ENCODE assay signal across 8 mouse cellular contexts in the genomic region with DNA sequence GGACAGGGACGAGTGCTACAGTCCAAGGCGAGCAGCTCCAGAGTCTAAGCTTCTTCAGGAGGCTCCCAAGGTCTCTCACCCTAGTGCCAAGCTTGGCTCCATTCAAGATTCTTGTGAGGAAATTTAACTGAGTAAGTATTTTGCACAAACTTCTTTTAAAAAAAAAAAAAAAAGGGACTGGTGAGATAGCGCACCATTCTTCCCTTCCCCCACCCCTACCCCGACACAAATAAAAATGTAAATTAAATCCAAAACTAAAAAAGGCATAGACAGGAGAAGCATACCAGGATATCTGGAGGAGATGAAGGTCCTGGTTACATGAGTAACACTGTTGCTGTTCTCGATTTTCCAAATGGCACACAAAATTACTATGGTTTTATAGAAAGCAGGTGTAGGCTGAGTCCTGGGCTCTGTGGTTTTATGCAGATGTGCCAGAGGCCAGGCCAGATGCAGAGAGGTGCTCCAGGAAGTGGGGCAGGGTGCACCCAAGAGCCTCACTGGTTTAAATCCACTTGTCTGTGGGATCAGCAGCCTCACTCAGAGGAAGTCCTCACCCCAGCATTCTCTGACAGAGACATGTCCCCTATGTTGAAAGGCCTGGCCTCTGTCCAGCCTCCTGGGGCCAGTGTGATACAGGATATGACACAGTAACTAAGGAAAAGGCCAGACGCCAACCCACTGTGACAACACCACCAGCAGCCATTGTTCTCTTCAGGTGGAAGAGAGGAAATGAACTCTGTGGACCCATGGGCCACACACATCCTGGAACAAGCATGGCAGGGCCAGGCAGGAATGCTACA. TPM values are rescaled to one million over a fixed set of nuclear protein-coding genes. Genes with fewer than 3 reads are reported as not detected.
A peak's percentile ranks its signal among the peaks of the same experiment; 100 is the strongest.
DNase-seq lines count a peak whose midpoint lies in the region; ATAC-seq and TF ChIP-seq lines count a peak whose summit lies in the region.

No protein-coding gene starts in this region.

- WGBS in intestine, postnatal 0 days = 42% methylated on average over 6 of the region's 6 CpGs
- 73% methylated on average over 6 of the region's 6 CpGs for WGBS in stomach, embryonic 14.5 days

- H3K27ac ChIP-seq in intestine, postnatal 0 days (ENCODE audit: low read depth, low read length) = peak overlapping the region; percentile 69
- H3K27ac ChIP-seq in stomach, embryonic 14.5 days (ENCODE audit: low read length) = peak overlapping the region; percentile 72; the same call in 1 of the 2 replicates

- peaks cover 28% of the 10 kb centered on the region for H3K4me1 ChIP-seq in intestine, postnatal 0 days (replicated peaks; ENCODE audit: control insufficient read depth, insufficient read depth, low read length)
- peaks cover 25% of the 10 kb centered on the region; the same call in 1 of the 2 replicates for H3K4me1 ChIP-seq in stomach, embryonic 14.5 days (ENCODE audit: control insufficient read depth, insufficient read depth, low read length)

- in situ Hi-C loops in Patski (cut with MboI; ENCODE audit: low pct_unique_long_range_greater_than_20kb) = no loop called here

- no peaks in the 10 kb centered on the region; the same call in 1 of the 2 replicates for H3K36me3 ChIP-seq in intestine, postnatal 0 days (ENCODE audit: control insufficient read depth, insufficient read depth)
- no peaks in the 10 kb centered on the region for H3K36me3 ChIP-seq in stomach, embryonic 14.5 days (ENCODE audit: control insufficient read depth, insufficient read depth, low read length)

- peak; percentile 6 for ATAC-seq in Patski
- no peak for ATAC-seq in intestine, postnatal 0 days
- no peak for ATAC-seq in stomach, embryonic 14.5 days (ENCODE audit: insufficient number of reproducible peaks, insufficient read depth, low FRiP score, low read depth)

- H3K27me3 ChIP-seq in Patski = no peaks in the 10 kb centered on the region
- no peaks in the 10 kb centered on the region for H3K27me3 ChIP-seq in intestine, postnatal 0 days (replicated peaks; ENCODE audit: control insufficient read depth, insufficient read depth, low read length)
- no peaks in the 10 kb centered on the region for H3K27me3 ChIP-seq in stomach, embryonic 14.5 days (ENCODE audit: control insufficient read depth, insufficient read depth, low read length)

- H3K4me3 ChIP-seq in intestine, postnatal 0 days (ENCODE audit: low read depth, low read length) = no peak overlapping the region
- H3K4me3 ChIP-seq in stomach, embryonic 14.5 days (ENCODE audit: low read depth, low read length) = no peak overlapping the region

- intact Hi-C loops in gastrocnemius, postnatal 14 days (cut with DNase I; ENCODE audit: low total_unique reads) = no loop called here

- CTCF ChIA-PET in Patski (lab: Charles Lee) = interaction anchor here (0.6 to 1.5 kb wide), 5 partner anchors 23 to 143 kb away, joined by 3 to 5 read pairs (median 4); no protein-coding TSS in a partner anchor

- no peak overlapping the region for H3K9ac ChIP-seq in intestine, postnatal 0 days (ENCODE audit: low read depth, low read length)
- no peak overlapping the region for H3K9ac ChIP-seq in stomach, embryonic 14.5 days (replicated peaks; ENCODE audit: low read depth, low read length)

- peak overlapping the region; percentile 9; the same call in 1 of the 2 replicates for H3K4me2 ChIP-seq in intestine, postnatal 0 days (replicated peaks; ENCODE audit: low read depth)
- H3K4me2 ChIP-seq in stomach, embryonic 14.5 days (replicated peaks; ENCODE audit: low read depth, low read length) = no peak overlapping the region

- peak; percentile 58 for DNase-seq in layer of hippocampus, adult 11-12 months (ENCODE audit: low spot score)
- no peak for DNase-seq in layer of hippocampus, postnatal 10 days (ENCODE audit: low spot score in 2 of 2)
- no peak for DNase-seq in Patski (ENCODE audit: low read depth, low spot score)
- peak; percentile 74 for DNase-seq in gastrocnemius, postnatal 14 days
- DNase-seq in lung, adult 18-20 months = peak; percentile 90 to 94
- no peak for DNase-seq in cerebellum, adult 8-10 months

- no peak for TF ChIP-seq CTCF in Patski (IDR thresholded peaks at IDR 0.05)
- TF ChIP-seq CTCF in intestine, postnatal 0 days (IDR thresholded peaks at IDR 0.05; ENCODE audit: low read depth) = no peak

- H3K9me3 ChIP-seq in intestine, postnatal 0 days (ENCODE audit: control insufficient read depth) = no peaks in the 10 kb centered on the region
- no peaks in the 10 kb centered on the region for H3K9me3 ChIP-seq in stomach, embryonic 14.5 days (ENCODE audit: control insufficient read depth, low read depth, low read length)

- POLR2A ChIA-PET in Patski (lab: Charles Lee) = interaction anchor here (0.6 to 1.6 kb wide), 7 partner anchors 23 to 223 kb away, joined by 3 to 4 read pairs (median 4); a partner anchor contains a TSS

RNA-seq across cellular contexts. Expression of a gene that starts 5.0 kb away (rescaled TPM):
- 10 to 100 TPM; 18.3 to 22.5 TPM for total RNA-seq in layer of hippocampus, postnatal 10 days (2021)
- 32.8 TPM for polyA plus RNA-seq in Patski (2021)
- total RNA-seq in gastrocnemius, postnatal 14 days (2021) = 1 to 10 TPM; 9.0 to 9.8 TPM
- polyA plus RNA-seq in intestine, postnatal 0 days (2015; fragmentation: Nextera tagmentation; extraction: Ambion mirVana) = 17.4 and 22.1 TPM in 2 replicates
- 16.6 and 17.4 TPM in 2 replicates for polyA plus RNA-seq in stomach, embryonic 14.5 days (2014; fragmentation: Nextera tagmentation; extraction: Ambion mirVana)

RNA-seq across cellular contexts. Expression of a gene that starts 23.2 kb away (rescaled TPM):
- 1 to 10 TPM; 1.7 to 2.0 TPM for total RNA-seq in layer of hippocampus, postnatal 10 days (2021)
- 47.8 TPM for polyA plus RNA-seq in Patski (2021)
- total RNA-seq in gastrocnemius, postnatal 14 days (2021) = 1 to 10 TPM; 1.4 to 2.7 TPM
- 6.6 and 8.8 TPM in 2 replicates for polyA plus RNA-seq in intestine, postnatal 0 days (2015; fragmentation: Nextera tagmentation; extraction: Ambion mirVana)
- polyA plus RNA-seq in stomach, embryonic 14.5 days (2014; fragmentation: Nextera tagmentation; extraction: Ambion mirVana) = 4.2 and 6.1 TPM in 2 replicates

RNA-seq across cellular contexts. Expression of a gene that starts 37.9 kb away (rescaled TPM):
- 1 to 10 TPM; 2.8 to 4.8 TPM for total RNA-seq in layer of hippocampus, postnatal 10 days (2021)
- 75.9 TPM for polyA plus RNA-seq in Patski (2021)
- 1 to 10 TPM in 1 of 2 experiments, under 1 TPM in 1; 0.69 to 4.0 TPM for total RNA-seq in gastrocnemius, postnatal 14 days (2021)
- 19.3 and 21.3 TPM in 2 replicates for polyA plus RNA-seq in intestine, postnatal 0 days (2015; fragmentation: Nextera tagmentation; extraction: Ambion mirVana)
- 5.9 and 8.6 TPM in 2 replicates for polyA plus RNA-seq in stomach, embryonic 14.5 days (2014; fragmentation: Nextera tagmentation; extraction: Ambion mirVana)

Comparison
In these comparisons a context has a peak if more than half of its experiments do, and no peak if none do; other contexts are left out.
1. DNase-seq: peak in layer of hippocampus, adult 11-12 months (single experiment), gastrocnemius, postnatal 14 days (single experiment) and lung, adult 18-20 months (2 of 2); none in layer of hippocampus, postnatal 10 days (0 of 2), Patski (single experiment) and cerebellum, adult 8-10 months (single experiment).